Mouse (Mus musculus) limb, embryonic 10.5 days (tissue): ENCODE measurements around the gene Samd13. TPM values are rescaled to one million over a fixed set of nuclear protein-coding genes. Genes with fewer than 3 reads are reported as not detected.

Experiments used
- DNase-seq: peaks from one replicate; pipeline ENCODE4 v3.0.0-alpha.2; 2017; ENCODE audit warnings: low spot score
- H3K27ac ChIP-seq: fragments of 300-500 bp; sonication (generic); 2 replicates; pipeline ENCODE4 v1.5.1; 2016; ENCODE audit warnings: mild to moderate bottlenecking
- H3K27me3 ChIP-seq: fragments of 300-500 bp; sonication (generic); 2 replicates; pipeline ENCODE4 v1.6.1; 2016; ENCODE audit warnings: low read depth, mild to moderate bottlenecking; ENCODE audit not compliant: poor library complexity, severe bottlenecking
- H3K36me3 ChIP-seq: fragments of 300-500 bp; sonication (generic); 2 replicates; pipeline ENCODE4 v1.6.1; 2016; ENCODE audit warnings: mild to moderate bottlenecking, moderate library complexity
- H3K4me1 ChIP-seq: fragments of 300-500 bp; sonication (generic); 2 replicates; pipeline ENCODE4 v1.6.1; 2016
- H3K4me3 ChIP-seq: fragments of 300-500 bp; sonication (generic); 2 replicates; pipeline ENCODE4 v1.5.1; 2016; ENCODE audit warnings: mild to moderate bottlenecking, moderate library complexity
- H3K9me3 ChIP-seq: fragments of 300-500 bp; sonication (generic); replicated peaks from 2 replicates; pipeline ENCODE4 v1.6.1; 2016; ENCODE audit warnings: mild to moderate bottlenecking
- WGBS: fragments of 180-500 bp; shearing (Covaris S2); methylation state at CpG from one replicate; pipeline ENCODE4 v1.1.7; 2016; 5-methylcytosine and 5-hydroxymethylcytosine counted together
- polyA plus RNA-seq: library from polyadenylated mRNA; unstranded; fragments of >200 nt; fragmentation: Nextera tagmentation; extraction: Ambion mirVana; gene quantifications from 2 replicates; pipeline ENCODE4 v1.2.1, GENCODE M21; 2016

Samd13 gene
- polyA plus RNA-seq, 1 experiment from 2014 or later, result 1.2 TPM

- no peak overlapping the region for H3K27ac ChIP-seq
- DNase-seq, result no peak
- no peaks in the 10 kb centered on the region for H3K4me1 ChIP-seq
- no peaks in the 10 kb centered on the region for H3K9me3 ChIP-seq
- no peaks in the 10 kb centered on the region for H3K27me3 ChIP-seq
- H3K4me3 ChIP-seq, result no peak overlapping the region
- 91% methylated on average over 14 of the region's 14 CpGs for WGBS
- H3K36me3 ChIP-seq, result no peaks in the 10 kb centered on the region
These were observed 64.7 kb downstream of the Samd13 start for GRCm38 (mm10) chr3:146620555-146621249.

GRCm38 (mm10) chr3:146620101-146620500 is 65.3 kb downstream of the Samd13 start:
- Histone ChIP-seq H3K27me3 (no peaks in the 10 kb centered on the region), H3K9me3 (no peaks in the 10 kb centered on the region), H3K36me3 (no peaks in the 10 kb centered on the region), H3K27ac (no peak overlapping the region), H3K4me1 (no peaks in the 10 kb centered on the region), H3K4me3 (no peak overlapping the region)
- WGBS, result 91% methylated on average over 10 of the region's 10 CpGs
- DNase-seq, result no peak

GRCm38 (mm10) chr3:146618357-146618756 is 67.0 kb downstream of the Samd13 start:
- 81% methylated on average over 4 of the region's 4 CpGs for WGBS
- H3K4me3 ChIP-seq, result no peak overlapping the region
- H3K27ac ChIP-seq, result no peak overlapping the region
- H3K9me3 ChIP-seq, result no peaks in the 10 kb centered on the region
- H3K27me3 ChIP-seq, result no peaks in the 10 kb centered on the region
- H3K4me1 ChIP-seq, result no peaks in the 10 kb centered on the region
- no peaks in the 10 kb centered on the region for H3K36me3 ChIP-seq
- no peak for DNase-seq

DNA sequence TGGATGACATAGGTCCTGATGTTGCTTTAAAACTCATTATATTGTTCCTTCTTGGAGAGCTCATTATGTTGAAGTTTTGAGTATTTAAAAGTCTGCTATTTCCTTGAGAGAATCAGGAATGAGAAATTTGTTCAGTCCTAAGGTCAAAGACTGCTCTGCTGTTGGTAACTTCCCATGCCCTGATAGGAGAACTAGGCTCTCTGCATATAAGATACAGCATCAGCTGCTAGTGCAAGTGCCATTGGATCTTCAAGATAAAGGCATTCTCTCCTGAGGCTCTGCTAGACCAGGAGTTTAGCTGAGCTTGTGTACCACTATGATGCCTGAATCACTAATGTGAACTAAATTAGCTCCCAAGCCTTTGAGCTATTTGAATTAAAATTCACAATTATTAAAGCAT is 67.4 kb downstream of the Samd13 start:
- Histone ChIP-seq H3K36me3 (no peaks in the 10 kb centered on the region), H3K4me1 (no peaks in the 10 kb centered on the region), H3K27me3 (no peaks in the 10 kb centered on the region), H3K9me3 (no peaks in the 10 kb centered on the region), H3K4me3 (no peak overlapping the region), H3K27ac (no peak overlapping the region)
- no peak for DNase-seq

DNA sequence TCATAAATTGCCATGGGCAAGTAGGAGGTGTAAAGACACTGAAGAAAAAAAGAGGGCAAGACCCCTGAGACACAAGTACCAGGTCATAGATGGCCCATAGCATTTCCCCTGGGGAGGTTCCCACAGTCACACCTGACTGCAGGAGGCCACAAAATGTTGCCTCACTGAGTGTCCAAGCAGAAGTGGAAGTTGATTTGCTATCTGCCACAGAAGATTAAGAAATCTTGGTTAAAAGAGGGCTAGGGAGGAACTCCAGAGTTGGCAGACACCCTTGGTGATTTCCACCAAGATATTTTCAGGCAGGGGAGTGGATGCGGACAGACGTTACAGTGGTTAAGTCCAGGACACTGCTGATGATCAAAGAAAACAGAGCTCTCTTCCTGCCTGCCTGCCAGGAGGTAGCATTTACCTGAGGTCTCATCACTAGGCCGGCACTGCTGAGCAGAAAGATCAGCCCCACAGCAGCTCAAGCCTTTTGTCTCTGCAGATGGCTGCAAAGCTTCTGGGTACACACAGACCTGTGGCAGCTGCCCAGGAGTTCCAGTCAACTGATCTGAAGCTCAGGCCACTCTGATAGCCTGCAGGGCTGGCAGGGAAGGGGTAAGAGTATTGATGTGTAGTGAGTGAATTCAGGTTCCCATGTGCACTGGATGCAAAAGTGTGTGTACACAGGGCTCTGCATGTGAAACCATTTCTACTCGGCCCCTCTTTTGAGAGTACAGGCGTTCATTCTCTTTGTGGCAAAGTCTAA is 68.7 kb downstream of the Samd13 start:
- no peaks in the 10 kb centered on the region for H3K4me1 ChIP-seq
- no peak for DNase-seq
- no peaks in the 10 kb centered on the region for H3K27me3 ChIP-seq
- H3K9me3 ChIP-seq, result no peaks in the 10 kb centered on the region
- H3K27ac ChIP-seq, result no peak overlapping the region
- no peak overlapping the region for H3K4me3 ChIP-seq
- H3K36me3 ChIP-seq, result no peaks in the 10 kb centered on the region
- WGBS, result 81% methylated on average over 5 of the region's 5 CpGs

GRCm38 (mm10) chr3:146615496-146615895 is 69.9 kb downstream of the Samd13 start, which contains the start of gene Dnase2b:
TSS of gene Dnase2b (minus strand) at chr3:146615596.
- 95% methylated on average over 4 of the region's 4 CpGs for WGBS

DNA sequence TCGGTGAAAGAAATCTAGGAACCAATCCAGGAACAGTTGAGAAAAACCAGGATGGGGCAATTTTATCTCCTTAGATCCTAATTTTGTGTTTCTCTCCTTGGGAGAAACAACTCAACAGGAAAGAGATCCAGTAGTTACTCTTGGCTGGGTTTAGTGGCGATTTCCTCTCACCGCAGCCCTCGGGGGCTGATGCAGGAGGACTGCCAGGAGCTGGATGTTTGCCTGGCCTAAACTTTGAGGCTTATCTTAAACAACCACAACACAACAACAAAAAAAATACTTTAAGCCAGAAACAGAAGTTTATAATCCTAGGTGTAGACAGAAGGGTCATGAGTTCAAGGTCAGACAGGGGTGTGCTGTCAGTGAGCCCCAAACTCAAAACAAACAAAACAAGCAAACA is 73.6 kb downstream of the Samd13 start:
- H3K27ac ChIP-seq, result no peak overlapping the region
- WGBS, result 93% methylated on average over 4 of the region's 4 CpGs
- H3K9me3 ChIP-seq, result no peaks in the 10 kb centered on the region
- DNase-seq, result no peak
- no peaks in the 10 kb centered on the region for H3K36me3 ChIP-seq
- H3K27me3 ChIP-seq, result no peaks in the 10 kb centered on the region
- no peaks in the 10 kb centered on the region for H3K4me1 ChIP-seq
- no peak overlapping the region for H3K4me3 ChIP-seq

More at GRCm38 (mm10) chr3:146615496-146615895, 69.9 kb downstream of the Samd13 start, which contains the start of gene Dnase2b:
- H3K27me3 ChIP-seq, result no peaks in the 10 kb centered on the region
- H3K36me3 ChIP-seq, result no peaks in the 10 kb centered on the region
- no peak for DNase-seq
- no peak within 1 kb of the TSS for H3K4me3 ChIP-seq
- no peaks in the 10 kb centered on the region for H3K9me3 ChIP-seq
- no peak within 1 kb of the TSS for H3K27ac ChIP-seq
- no peaks in the 10 kb centered on the region for H3K4me1 ChIP-seq

DNA sequence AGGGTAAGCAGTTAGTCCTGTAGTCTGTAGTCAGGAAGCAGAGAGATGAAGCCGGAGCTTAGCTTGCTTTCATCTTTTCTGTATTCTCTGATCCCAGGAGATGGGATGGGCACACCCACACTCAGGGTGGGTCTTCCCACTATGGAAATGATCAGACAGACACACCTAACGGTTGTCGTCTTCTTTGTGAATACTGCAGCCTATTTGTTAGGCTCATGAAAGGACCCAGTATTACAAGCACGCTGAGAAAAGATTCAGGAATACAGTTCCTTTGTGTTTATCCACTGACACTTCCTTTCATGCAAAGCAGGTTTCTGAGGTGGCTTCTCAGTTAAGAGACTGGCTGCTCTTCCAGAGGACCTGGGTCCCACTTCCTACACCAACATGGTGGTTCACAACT is 74.1 kb downstream of the Samd13 start:
- Histone ChIP-seq H3K27me3 (no peaks in the 10 kb centered on the region), H3K4me3 (no peak overlapping the region), H3K4me1 (no peaks in the 10 kb centered on the region), H3K9me3 (no peaks in the 10 kb centered on the region), H3K27ac (no peak overlapping the region), H3K36me3 (no peaks in the 10 kb centered on the region)
- 88% methylated on average over 4 of the region's 4 CpGs for WGBS
- no peak for DNase-seq

- no peaks in the 10 kb centered on the region for H3K4me1 ChIP-seq
- H3K9me3 ChIP-seq, result no peaks in the 10 kb centered on the region
- no peaks in the 10 kb centered on the region for H3K27me3 ChIP-seq
- no peak overlapping the region for H3K27ac ChIP-seq
- H3K36me3 ChIP-seq, result no peaks in the 10 kb centered on the region
- DNase-seq, result no peak
- H3K4me3 ChIP-seq, result no peak overlapping the region
- 89% methylated on average over 10 of the region's 10 CpGs for WGBS
These were observed 75.1 kb downstream of the Samd13 start for GRCm38 (mm10) chr3:146610322-146610721.

DNA sequence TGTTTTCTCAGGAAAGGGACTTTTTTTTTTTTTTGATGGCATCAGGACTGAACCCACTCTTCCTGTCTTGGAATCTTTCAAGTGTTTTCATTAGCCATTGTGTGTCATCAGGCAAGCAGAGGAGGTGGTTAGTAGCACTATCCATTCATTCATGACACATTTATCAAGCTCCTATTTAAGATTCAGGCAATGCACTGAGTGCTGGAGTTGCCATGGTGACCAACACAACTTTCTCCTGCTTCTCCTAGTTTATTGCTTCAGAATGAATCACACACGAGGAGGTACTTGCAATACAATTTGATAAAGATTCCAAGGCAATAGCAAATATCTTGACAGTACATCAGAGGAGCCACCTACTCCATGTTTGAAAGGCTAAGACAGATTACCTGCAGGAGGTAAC is 78.0 kb downstream of the Samd13 start:
- Histone ChIP-seq H3K27ac (no peak overlapping the region), H3K27me3 (no peaks in the 10 kb centered on the region), H3K4me3 (no peak overlapping the region), H3K4me1 (no peaks in the 10 kb centered on the region), H3K9me3 (no peaks in the 10 kb centered on the region), H3K36me3 (no peaks in the 10 kb centered on the region)
- no peak for DNase-seq
- 66% methylated on average over 1 of the region's 1 CpGs for WGBS

GRCm38 (mm10) chr3:146604647-146605046 is 80.7 kb downstream of the Samd13 start:
- DNase-seq, result no peak
- H3K4me1 ChIP-seq, result no peaks in the 10 kb centered on the region
- WGBS, result 87% methylated on average over 9 of the region's 9 CpGs

DNA sequence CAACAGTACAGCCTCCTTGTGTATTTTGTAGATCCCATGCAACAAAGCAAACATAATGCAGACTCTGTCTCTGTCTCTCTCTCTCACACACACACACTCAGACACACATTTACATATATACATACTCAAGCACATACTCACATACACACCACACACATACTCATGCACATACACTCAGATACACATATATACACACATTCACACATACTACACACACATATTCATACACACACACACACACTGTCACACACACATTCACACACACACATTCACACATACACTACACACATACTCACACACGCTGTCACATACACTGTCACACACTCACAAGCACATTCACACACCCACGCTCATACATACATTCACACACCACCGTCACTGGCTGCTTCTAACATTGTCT is 82.9 kb downstream of the Samd13 start:
- Histone ChIP-seq H3K36me3 (no peaks in the 10 kb centered on the region), H3K9me3 (no peaks in the 10 kb centered on the region), H3K4me3 (no peak overlapping the region), H3K27me3 (no peaks in the 10 kb centered on the region), H3K27ac (no peak overlapping the region), H3K4me1 (no peaks in the 10 kb centered on the region)
- 94% methylated on average over 3 of the region's 3 CpGs for WGBS
- DNase-seq, result no peak

More at GRCm38 (mm10) chr3:146604647-146605046, 80.7 kb downstream of the Samd13 start:
- Histone ChIP-seq H3K36me3 (no peaks in the 10 kb centered on the region), H3K9me3 (no peaks in the 10 kb centered on the region), H3K27me3 (no peaks in the 10 kb centered on the region), H3K27ac (no peak overlapping the region), H3K4me3 (no peak overlapping the region)

GRCm38 (mm10) chr3:146601205-146601604 is 84.2 kb downstream of the Samd13 start:
- DNase-seq, result no peak
- no peak overlapping the region for H3K4me3 ChIP-seq
- H3K27me3 ChIP-seq, result no peaks in the 10 kb centered on the region
- 91% methylated on average over 2 of the region's 2 CpGs for whole genome bisulfite sequencing
- H3K27ac ChIP-seq, result no peak overlapping the region
- no peaks in the 10 kb centered on the region for H3K36me3 ChIP-seq
- no peaks in the 10 kb centered on the region for H3K4me1 ChIP-seq
- H3K9me3 ChIP-seq, result no peaks in the 10 kb centered on the region
